Mouse (Mus musculus) liver, adult (tissue): Measurements from ENCODE around the gene Abr.

Experiments
- GATA4 ChIP-seq: IDR thresholded peaks from 2 replicates; pipeline ENCODE4 v1.6.1; 2014; ENCODE audit warnings: mild to moderate bottlenecking, low read length; ENCODE audit not compliant: insufficient replicate concordance

Abr gene

DNA sequence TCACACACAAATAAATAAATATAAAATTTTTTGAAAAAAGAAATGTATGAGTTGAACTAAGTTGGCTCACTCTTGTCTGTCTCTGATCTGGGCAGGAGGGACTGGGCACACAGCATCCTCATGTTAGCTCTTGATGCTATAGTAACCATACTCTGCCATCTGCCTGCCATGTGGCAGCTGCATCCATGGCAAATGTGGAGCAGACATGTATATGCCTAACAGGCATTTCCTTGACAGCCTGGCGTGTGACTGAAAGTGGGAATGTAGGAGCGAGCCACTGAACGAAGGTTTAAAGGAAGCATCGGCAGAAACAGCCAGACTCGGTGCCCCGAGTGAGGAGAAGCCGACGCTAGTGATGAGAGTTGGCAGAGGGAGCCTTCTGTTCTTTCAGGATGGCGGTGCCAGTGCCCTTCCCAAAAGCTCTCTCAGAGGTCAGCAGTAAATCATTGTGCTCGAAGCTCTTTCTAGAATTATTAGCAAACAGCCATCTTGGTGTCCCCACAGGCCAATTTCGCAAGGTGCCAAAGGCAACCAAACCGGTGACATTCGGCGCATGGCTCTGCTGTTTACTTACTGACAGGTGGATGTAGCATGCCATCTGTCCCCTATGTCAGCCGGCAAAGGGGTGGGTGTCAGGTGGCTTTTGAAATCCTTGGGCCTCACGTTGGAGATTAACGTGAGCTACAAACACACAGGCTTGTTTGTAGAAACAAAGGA lies 17.3 kb upstream of the Abr start:
- TF ChIP-seq GATA4 = no peak

DNA sequence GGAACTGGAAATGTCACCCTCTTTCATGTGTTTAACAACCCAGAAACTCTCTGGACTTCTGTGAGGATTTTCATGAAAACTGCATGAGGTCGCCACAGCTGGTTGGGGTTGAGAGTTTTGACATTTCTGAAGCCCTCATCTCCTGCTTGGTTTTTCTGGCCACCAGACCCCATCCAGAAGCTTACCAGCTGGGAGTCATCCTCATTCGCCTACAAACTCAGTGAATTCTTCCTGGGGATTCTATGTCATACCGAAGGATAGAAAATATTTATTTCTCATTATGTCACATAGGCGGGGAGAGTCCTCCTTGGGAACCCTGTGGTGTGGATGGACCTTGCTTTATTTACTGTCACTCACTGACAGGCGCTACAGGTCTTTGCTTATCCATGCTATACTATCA lies 8.4 kb upstream of the Abr start:
- no peak for TF ChIP-seq GATA4

DNA sequence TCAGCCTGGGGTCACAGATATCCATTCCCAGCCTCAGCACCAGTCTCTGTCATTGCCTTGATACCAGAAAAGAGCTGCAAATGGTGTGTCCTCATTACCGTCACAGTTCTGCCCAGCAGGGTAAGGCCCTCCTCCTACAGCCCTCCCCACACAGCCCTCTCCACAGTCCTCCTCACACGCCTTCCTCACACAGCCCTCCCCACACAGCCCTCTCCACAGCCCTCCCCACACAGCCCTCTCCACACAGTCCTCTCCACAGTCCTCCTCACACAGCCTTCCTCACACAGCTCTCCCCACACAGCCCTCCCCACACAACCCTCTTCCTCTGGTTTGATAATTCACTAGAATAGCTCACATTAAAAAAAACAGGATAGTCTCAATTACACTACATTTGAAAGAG lies 7.9 kb upstream of the Abr start:
- no peak for TF ChIP-seq GATA4

DNA sequence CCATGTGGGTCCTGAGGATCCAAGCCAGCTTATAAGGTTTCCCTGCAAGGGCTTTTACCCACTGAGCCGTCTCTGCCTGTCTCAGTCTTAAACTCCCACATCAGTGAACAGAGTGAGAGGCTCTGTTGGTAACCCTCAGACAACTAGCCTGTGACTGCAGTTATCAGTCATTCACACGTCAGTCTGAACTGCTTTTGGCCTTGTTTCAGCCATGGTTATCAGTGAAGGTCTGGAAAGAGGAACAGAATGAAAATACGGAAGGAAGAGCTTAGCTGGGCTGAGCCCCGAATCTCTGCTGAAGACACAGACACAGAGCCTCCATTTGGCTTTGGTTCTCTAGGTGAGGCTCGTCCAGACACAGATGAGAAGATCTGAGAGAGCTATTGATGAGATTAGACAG lies 6.5 kb upstream of the Abr start:
- no peak for TF ChIP-seq GATA4

DNA sequence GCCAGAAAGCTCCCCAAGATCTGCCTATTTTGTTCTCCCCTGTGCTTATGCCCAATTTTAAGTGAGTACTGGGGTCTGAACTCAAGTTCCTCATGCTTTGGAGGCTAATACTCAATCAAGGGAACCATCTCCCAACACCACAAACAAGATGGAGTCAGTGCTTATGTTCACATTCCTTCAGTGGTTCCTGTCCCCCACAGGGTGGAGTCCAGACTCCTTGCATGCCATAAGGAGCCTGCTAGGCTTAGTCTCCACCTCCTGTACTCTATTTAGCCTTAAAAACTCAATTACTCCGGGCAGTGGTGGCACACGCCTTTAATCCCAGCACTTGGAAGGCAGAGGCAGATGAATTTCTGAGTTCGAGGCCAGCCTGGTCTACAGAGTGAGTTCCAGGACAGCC lies 2.8 kb upstream of the Abr start:
- TF ChIP-seq GATA4 = no peak

DNA sequence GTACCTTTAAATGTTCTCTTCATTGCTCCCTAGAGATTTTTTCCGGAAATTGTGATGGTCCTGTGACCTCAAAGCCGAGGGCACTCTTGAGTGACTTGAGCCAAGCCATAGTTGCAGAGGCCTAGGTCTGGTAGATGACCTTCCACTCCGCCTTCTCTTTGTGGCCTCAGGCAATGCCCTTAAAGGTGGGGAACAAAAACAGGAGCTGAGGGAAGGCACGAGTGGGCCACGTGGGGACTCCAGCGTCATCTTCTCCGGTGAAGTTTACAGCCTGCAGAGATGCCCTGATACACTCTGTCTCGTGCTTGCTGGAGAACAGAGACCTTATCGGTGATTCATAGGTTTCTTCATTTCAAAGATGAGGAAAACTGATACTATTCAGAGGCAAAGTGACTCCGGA lies 2.0 kb upstream of the Abr start:
- no peak for TF ChIP-seq GATA4

DNA sequence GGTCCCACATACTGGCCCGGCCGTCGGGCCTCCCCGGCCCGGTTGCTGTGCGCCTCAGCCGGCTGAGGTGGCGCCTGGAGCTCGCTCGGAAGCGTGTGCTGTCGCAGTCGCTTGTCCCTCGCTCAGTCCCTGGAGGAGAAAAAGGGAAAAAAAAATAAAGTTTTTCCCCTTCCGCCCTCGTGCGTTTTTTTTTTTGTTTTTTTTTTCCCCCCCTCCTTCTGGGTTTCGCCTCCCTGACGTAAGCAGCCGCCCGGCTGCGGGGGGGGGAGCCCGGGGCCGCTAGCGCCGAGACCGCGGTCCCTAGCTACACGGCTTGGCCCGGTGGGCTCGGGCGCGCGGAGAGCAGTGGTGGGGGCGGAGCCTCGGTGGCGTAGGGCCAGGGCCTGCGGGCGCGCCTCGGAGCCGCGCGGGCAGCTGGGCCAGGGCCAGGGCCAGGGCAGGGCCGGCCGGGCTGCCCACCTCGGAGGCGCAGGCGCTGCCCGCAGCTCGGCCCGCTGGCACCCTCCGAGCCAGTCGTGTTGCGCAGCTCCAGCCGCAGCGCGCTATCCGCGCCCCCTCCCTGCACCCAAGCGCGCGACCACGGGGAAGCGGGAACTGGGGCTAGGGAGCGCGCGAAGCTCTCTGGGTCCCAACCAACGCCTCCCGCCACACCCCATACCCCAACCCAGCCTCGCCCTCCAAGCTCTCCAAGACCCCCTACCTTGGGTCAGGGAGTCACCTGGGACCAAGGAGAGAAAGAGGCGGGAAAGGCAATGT lies 1.3 kb upstream of the Abr start:
- no peak for TF ChIP-seq GATA4

DNA sequence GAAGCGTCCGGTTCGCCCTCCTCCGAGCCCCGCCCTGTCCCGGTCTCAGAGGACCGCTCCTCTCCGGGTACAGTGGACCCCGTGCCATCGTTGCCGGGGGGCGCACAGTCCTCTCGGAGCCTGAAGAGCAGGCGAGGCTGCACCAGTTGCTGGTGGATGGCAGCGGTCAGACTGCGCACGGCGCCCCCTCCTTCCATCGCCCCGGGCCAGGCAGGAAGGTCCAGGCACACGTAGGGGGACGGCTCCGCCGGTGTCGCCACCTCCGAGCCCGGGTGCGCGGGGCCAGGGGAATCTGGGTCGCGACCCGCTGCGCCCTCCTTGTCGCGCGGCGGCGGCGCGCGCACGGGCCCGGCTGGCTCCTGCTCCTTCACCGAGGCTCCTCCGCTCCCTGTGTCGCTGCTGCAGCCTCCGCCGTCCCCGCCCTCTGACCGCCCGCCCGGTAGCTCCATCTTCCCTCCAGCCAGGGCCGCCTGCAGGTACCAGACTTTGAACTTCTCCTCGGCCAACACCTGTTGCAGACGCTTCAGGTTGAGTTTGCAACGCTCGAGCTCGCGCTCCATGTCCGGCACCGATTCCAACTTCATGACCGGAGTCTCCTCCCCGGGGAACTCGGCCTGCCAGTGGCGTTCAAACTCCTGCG lies 572 bp upstream of the Abr start:
- no peak for TF ChIP-seq GATA4

DNA sequence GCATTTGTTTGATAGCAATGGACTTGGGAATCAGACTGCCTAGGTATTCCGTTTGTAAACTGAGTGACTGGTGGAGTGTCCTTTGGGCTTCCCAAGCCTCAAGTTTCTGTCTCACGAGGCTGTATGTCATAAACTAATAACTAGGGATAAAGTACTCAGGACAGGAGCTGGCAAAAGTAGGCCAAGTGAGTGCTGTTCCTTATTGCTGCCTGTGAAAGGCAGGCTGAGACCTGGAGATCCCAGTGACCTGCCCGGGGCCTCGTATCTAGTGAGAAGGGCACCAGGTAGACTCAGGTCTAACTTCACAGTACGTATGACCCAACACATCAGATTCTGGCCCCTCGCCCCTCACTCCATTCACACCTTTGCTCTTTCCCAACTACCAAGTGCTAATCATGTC lies 4.0 kb downstream of the Abr start:
- no peak for TF ChIP-seq GATA4

DNA sequence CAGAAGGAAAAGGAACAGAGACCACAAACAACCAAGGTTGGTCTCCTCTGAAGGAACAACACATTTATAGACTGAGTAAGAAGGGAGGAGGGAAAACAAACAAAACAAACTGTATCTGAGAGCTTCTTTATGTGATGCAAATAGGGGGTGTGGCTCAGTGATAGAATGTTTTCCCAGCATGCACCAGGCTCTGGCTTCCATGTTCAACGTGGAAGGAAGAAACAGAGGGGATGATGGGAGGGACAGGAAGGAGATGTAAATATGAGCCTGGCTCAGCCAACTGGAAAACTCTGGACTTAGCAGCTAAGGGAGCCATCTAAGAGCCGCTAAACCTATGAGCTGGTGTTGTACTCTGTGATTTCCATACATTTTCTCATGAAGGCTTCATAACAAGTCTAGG lies 7.9 kb downstream of the Abr start:
- no peak for TF ChIP-seq GATA4

DNA sequence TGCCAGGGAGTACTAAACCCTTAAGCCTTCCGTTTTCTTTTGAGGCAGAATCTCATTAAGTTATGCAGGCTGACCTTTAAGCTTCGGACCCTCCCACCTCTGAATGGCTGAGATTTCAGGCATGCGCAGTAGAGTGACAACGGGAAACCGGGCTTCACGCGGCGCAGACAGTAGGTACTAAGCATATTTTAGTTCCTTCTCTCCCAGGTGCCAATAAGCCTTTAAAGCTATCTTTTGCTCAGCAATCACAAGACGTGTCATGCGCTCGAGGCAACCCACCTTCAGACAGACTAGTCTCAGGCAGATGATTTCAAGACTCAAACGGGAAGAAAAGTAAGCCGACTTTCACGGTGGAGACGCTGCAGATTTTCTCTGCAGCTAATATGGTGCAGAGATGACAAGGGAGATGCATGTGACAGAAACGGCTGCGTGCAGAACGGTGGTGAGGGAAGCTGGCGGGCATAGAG lies 9.4 kb downstream of the Abr start:
- TF ChIP-seq GATA4 = no peak

DNA sequence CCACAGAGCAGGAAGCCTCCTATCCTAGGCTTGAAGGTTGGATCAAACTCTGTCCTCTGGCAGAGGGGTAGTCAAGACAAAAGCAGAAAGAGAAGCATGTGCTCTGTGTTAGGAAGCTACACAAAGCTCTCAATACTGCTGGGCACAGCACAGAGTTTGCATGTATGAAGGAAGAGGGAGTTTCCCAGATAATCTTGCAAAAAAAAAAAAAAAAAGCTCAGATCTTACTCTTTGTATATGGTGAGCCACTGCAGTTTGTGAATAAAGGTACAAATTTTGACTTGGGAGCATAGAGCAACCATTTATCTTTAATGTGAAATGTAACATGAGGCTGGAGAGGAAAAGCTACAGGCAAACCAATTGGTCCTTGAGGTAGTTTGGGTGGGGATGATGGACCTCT lies 11.2 kb downstream of the Abr start:
- no peak for TF ChIP-seq GATA4

DNA sequence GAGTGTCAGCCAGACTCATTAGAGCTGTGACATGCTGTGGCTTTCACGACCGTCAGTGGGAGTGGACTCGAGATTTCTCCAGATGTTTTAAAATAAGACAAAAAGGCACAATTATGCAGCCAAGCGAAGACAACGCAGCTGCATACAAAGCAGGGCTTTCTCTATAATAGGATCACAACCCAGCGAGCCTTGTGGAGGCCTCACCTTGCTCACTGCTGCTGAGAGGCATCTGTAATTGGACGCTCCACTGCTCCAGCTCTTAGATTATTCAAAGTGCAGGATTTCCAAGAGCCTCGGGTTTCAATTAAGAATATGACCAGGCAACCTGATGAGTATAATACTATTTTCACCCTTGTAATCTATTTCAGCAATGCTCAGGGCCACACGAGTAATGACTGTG lies 15.6 kb downstream of the Abr start:
- TF ChIP-seq GATA4 = no peak

DNA sequence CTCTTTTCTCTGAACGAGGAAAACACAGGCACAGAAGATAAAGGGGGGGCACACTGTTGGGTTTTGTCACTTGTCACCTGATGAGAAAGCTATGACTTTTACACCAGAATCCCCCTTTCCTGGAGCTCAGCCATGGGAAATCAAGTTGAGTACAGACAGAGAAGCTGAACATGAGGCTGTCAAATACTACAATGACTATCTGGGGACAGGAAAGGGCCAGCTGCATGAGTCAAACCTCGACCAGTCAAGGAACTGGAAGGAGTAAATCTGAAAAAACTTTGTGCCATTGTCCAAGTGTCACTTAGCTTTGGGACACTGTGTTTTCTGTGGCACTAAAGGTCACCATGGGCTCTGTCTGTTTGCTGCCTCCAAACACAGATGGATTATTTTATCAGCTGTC lies 22.9 kb downstream of the Abr start:
- TF ChIP-seq GATA4 = no peak

DNA sequence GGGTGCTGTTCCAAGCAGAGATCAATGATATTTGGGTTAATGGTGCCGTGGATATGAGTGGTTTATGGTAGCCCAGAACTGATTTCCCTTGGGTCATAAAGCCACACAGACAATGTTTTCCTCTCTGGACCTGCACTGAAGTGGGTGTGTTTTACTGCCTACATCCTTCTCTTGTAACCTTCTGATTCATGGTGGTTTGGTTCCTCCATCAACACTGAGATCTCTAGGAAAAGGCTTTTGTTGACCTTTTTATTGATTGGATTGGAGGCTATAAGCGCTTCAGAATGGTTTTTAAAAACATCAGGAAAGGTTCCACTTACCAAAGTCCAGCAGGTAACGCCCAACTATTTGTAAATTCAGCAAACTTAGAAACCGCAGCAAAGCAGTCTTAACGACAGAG lies 23.4 kb downstream of the Abr start:
- TF ChIP-seq GATA4 = no peak

DNA sequence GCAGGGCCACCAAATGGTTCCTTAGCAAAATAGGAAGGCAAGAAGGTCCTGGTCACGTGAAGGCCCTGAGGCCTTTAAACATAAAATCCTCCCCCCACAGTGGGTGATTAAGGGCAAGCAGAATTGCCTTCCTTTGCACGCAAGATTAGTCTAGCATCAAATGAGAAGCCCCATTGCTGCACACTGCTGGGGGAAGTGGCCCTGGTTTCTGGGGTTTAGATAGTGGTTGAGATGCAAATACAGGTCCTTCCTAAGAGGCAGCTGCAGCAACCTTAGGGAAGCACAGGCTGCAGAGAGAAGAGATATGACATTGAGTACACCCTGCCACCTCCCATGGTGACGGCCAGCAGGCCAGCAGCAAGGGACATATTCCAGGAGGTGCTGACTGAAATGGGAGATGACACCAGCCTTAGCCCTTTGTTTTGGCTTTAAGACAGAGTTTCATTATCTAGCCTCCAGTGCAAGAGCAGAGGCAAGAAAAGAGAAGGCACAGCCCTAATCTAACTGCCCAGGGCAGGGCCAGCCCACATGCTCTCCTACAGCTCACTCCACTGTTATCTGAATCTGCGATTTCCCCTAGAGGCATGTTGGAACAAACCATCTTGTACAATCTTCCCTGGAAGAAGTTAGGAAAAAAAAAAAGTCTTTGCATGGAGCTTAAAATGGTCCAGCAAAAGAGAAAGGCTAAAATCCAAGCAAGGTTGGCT lies 28.3 kb downstream of the Abr start:
- no peak for TF ChIP-seq GATA4
